Mouse (Mus musculus): ENCODE measurements around the gene Wipf1. TPM values are rescaled to one million over a fixed set of nuclear protein-coding genes. Genes with fewer than 3 reads are reported as not detected.

Gene Wipf1
- polyA plus RNA-seq, 2 experiments, result 20.1 to 25.7 TPM

- TF ChIP-seq POLR2A (IDR thresholded peaks at IDR 0.05; ENCODE audit: borderline replicate concordance, extremely low read depth, insufficient read depth, insufficient read length), result no peak
- DNase-seq (ENCODE audit: low spot score) (no peak), ATAC-seq (ENCODE audit: low FRiP score, low read depth) (no peak)
- H3K4me3 ChIP-seq (replicated peaks; ENCODE audit: low read length), result no peak overlapping the region
- H3K9ac ChIP-seq (ENCODE audit: low read depth, low read length, severe bottlenecking), result no peak overlapping the region
- H3K36me3 ChIP-seq (ENCODE audit: control insufficient read depth, insufficient read depth, low read length), result no peaks in the 10 kb centered on the region
- no peaks in the 10 kb centered on the region for H3K9me3 ChIP-seq (ENCODE audit: control insufficient read depth, low read length)
- 51% methylated on average over 5 of the region's 5 CpGs for whole genome bisulfite sequencing
- H3K4me1 ChIP-seq (ENCODE audit: control insufficient read depth, insufficient read depth, low read length), result no peaks in the 10 kb centered on the region
- no peak overlapping the region for H3K4me2 ChIP-seq (replicated peaks; ENCODE audit: low read depth, low read length, severe bottlenecking)
- no peak overlapping the region for H3K27ac ChIP-seq (replicated peaks; ENCODE audit: low read depth, low read length)
- no peaks in the 10 kb centered on the region for H3K27me3 ChIP-seq (ENCODE audit: control insufficient read depth, insufficient read depth, low read length)
These were observed 113.6 kb downstream of the Wipf1 start for GRCm38 (mm10) chr2:73415892-73416291.

GRCm38 (mm10) chr2:73410076-73410475, 119.5 kb downstream of the Wipf1 start:
- H3K4me3 ChIP-seq (replicated peaks; ENCODE audit: low read length), result no peak overlapping the region

GRCm38 (mm10) chr2:73407662-73408061, 121.9 kb downstream of the Wipf1 start:
- DNase-seq (ENCODE audit: low spot score) (no peak), ATAC-seq (ENCODE audit: low FRiP score, low read depth) (no peak)
- Histone ChIP-seq H3K27ac (replicated peaks; ENCODE audit: low read depth, low read length) (no peak overlapping the region), H3K27me3 (ENCODE audit: control insufficient read depth, insufficient read depth, low read length) (no peaks in the 10 kb centered on the region), H3K4me2 (replicated peaks; ENCODE audit: low read depth, low read length, severe bottlenecking) (no peak overlapping the region), H3K4me3 (replicated peaks; ENCODE audit: low read length) (no peak overlapping the region), H3K9me3 (ENCODE audit: control insufficient read depth, low read length) (no peaks in the 10 kb centered on the region), H3K4me1 (ENCODE audit: control insufficient read depth, insufficient read depth, low read length) (no peaks in the 10 kb centered on the region), H3K9ac (ENCODE audit: low read depth, low read length, severe bottlenecking) (no peak overlapping the region), H3K36me3 (ENCODE audit: control insufficient read depth, insufficient read depth, low read length) (no peaks in the 10 kb centered on the region)
- TF ChIP-seq POLR2A (IDR thresholded peaks at IDR 0.05; ENCODE audit: borderline replicate concordance, extremely low read depth, insufficient read depth, insufficient read length), result no peak
- 68% methylated on average over 4 of the region's 4 CpGs for WGBS

More at GRCm38 (mm10) chr2:73410076-73410475, 119.5 kb downstream of the Wipf1 start:
- H3K9ac ChIP-seq (ENCODE audit: low read depth, low read length, severe bottlenecking), result no peak overlapping the region
- H3K4me2 ChIP-seq (replicated peaks; ENCODE audit: low read depth, low read length, severe bottlenecking), result no peak overlapping the region
- H3K27me3 ChIP-seq (ENCODE audit: control insufficient read depth, insufficient read depth, low read length), result no peaks in the 10 kb centered on the region
- H3K36me3 ChIP-seq (ENCODE audit: control insufficient read depth, insufficient read depth, low read length), result no peaks in the 10 kb centered on the region
- no peak for TF ChIP-seq POLR2A (IDR thresholded peaks at IDR 0.05; ENCODE audit: borderline replicate concordance, extremely low read depth, insufficient read depth, insufficient read length)
- no peaks in the 10 kb centered on the region for H3K9me3 ChIP-seq (ENCODE audit: control insufficient read depth, low read length)
- WGBS, result 84% methylated on average over 8 of the region's 8 CpGs
- H3K4me1 ChIP-seq (ENCODE audit: control insufficient read depth, insufficient read depth, low read length), result no peaks in the 10 kb centered on the region
- ATAC-seq (ENCODE audit: low FRiP score, low read depth), result no peak
- DNase-seq (ENCODE audit: low spot score), result no peak
- no peak overlapping the region for H3K27ac ChIP-seq (replicated peaks; ENCODE audit: low read depth, low read length)

GRCm38 (mm10) chr2:73406336-73406915, 123.1 kb downstream of the Wipf1 start:
- Histone ChIP-seq H3K36me3 (ENCODE audit: control insufficient read depth, insufficient read depth, low read length) (no peaks in the 10 kb centered on the region), H3K27me3 (ENCODE audit: control insufficient read depth, insufficient read depth, low read length) (no peaks in the 10 kb centered on the region), H3K4me1 (ENCODE audit: control insufficient read depth, insufficient read depth, low read length) (0 out of 2 replicates have a peak, but pooled peaks cover 4% of the 10 kb centered on the region), H3K4me3 (replicated peaks; ENCODE audit: low read length) (no peak overlapping the region), H3K4me2 (replicated peaks; ENCODE audit: low read depth, low read length, severe bottlenecking) (no peak overlapping the region), H3K9ac (ENCODE audit: low read depth, low read length, severe bottlenecking) (no peak overlapping the region), H3K27ac (replicated peaks; ENCODE audit: low read depth, low read length) (no peak overlapping the region), H3K9me3 (ENCODE audit: control insufficient read depth, low read length) (no peaks in the 10 kb centered on the region)
- no peak for TF ChIP-seq POLR2A (IDR thresholded peaks at IDR 0.05; ENCODE audit: borderline replicate concordance, extremely low read depth, insufficient read depth, insufficient read length)
- whole genome bisulfite sequencing, result 82% methylated on average over 9 of the region's 9 CpGs
- no peak for DNase-seq (ENCODE audit: low spot score)
- no peak for ATAC-seq (ENCODE audit: low FRiP score, low read depth)

GRCm38 (mm10) chr2:73404980-73405379, 124.6 kb downstream of the Wipf1 start:
- WGBS, result 91% methylated on average over 7 of the region's 7 CpGs
- Histone ChIP-seq H3K36me3 (ENCODE audit: control insufficient read depth, insufficient read depth, low read length) (no peaks in the 10 kb centered on the region), H3K9ac (ENCODE audit: low read depth, low read length, severe bottlenecking) (no peak overlapping the region), H3K4me1 (ENCODE audit: control insufficient read depth, insufficient read depth, low read length) (peaks cover 12% of the 10 kb centered on the region), H3K27ac (replicated peaks; ENCODE audit: low read depth, low read length) (no peak overlapping the region), H3K9me3 (ENCODE audit: control insufficient read depth, low read length) (no peaks in the 10 kb centered on the region), H3K4me3 (replicated peaks; ENCODE audit: low read length) (no peak overlapping the region), H3K27me3 (ENCODE audit: control insufficient read depth, insufficient read depth, low read length) (no peaks in the 10 kb centered on the region), H3K4me2 (replicated peaks; ENCODE audit: low read depth, low read length, severe bottlenecking) (no peak overlapping the region)
- ATAC-seq (ENCODE audit: low FRiP score, low read depth) (no peak), DNase-seq (ENCODE audit: low spot score) (no peak)
- TF ChIP-seq POLR2A (IDR thresholded peaks at IDR 0.05; ENCODE audit: borderline replicate concordance, extremely low read depth, insufficient read depth, insufficient read length), result no peak

All from limb, embryonic 14.5 days (tissue).